Mouse (Mus musculus): Measurements from ENCODE around the gene Igf1r.

- TF ChIP-seq CTCF (IDR thresholded peaks at IDR 0.05; ENCODE audit: extremely low read depth, insufficient read depth, low read length) = no peak
- TF ChIP-seq POLR2A (IDR thresholded peaks at IDR 0.05; ENCODE audit: extremely low read depth, insufficient read depth, low read length) = no peak
These were observed 141.2 kb downstream of the Igf1r start for GRCm38 (mm10) chr7:68093817-68094216.

Data from cortical plate, adult 2 months (tissue).